Mouse (Mus musculus) telencephalon, adult 2 months (tissue): Measurements from ENCODE around the gene Slc17a1.

Experiments used
- DNase-seq: peaks from one replicate; pipeline ENCODE4 v3.0.0-alpha.2; 2011; ENCODE audit warnings: low read depth, low spot score

The Slc17a1 gene

GRCm38 (mm10) chr13:23889011-23889605, 21.6 kb downstream of the Slc17a1 start:
- DNase-seq: no peak

- DNase-seq: no peak
Measured at GRCm38 (mm10) chr13:23892592-23893268, 25.2 kb downstream of the Slc17a1 start.

DNA sequence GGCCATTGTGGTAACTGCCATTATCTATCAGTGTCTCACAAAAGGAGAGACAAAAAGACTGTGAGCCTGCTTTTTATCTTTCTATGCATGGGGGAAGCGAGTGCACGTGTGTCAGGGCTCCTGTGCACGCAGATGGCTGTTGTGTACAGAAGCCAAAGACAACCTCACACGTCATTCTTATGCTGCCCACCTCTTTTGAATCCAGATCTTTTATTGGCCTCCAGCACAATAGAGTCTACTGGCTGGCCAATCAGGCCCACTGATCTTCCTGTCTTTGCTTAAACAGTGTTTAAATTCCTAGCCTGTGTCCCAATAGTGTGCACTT, 25.7 kb downstream of the Slc17a1 start:
- DNase-seq: no peak

DNA sequence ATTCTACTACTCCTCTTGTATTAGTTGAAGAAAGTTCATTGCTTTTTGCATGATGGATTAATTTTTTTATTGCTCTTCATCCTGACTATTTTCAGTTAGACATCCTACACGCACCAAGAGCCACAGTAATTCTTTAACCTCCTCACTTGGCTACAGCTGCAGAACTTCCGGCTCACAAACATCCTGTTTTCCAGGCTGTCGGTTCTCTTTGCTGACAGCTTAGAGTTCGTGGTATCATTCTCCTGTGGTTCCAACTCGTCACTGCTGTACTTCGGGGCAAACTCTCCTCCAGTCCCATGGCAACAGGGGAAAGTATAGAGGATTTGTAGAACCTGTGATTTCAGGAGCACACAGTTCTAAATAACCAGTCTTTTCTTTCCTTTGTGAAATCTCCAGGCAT, 30.7 kb downstream of the Slc17a1 start:
- DNase-seq: no peak

DNA sequence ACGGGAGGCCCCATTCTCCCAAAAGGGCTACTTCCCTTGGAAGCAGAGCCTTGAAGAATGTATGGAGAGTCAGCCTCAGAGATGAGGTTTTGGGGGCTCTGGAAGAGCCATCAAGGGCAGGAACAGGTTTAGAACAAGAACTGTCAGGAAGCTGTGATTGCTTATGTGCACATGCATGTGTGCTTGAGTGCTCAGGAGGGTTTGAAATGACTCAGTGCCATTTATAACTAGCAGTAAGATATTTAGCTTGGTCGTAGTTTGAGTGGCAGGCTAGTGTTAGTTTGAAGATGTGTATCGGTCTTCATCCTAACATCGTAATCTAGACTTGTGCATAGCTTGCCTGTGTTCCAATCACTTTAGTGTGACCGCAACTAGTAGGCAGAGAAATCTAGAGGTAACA, 39.4 kb downstream of the Slc17a1 start:
- no peak for DNase-seq

DNA sequence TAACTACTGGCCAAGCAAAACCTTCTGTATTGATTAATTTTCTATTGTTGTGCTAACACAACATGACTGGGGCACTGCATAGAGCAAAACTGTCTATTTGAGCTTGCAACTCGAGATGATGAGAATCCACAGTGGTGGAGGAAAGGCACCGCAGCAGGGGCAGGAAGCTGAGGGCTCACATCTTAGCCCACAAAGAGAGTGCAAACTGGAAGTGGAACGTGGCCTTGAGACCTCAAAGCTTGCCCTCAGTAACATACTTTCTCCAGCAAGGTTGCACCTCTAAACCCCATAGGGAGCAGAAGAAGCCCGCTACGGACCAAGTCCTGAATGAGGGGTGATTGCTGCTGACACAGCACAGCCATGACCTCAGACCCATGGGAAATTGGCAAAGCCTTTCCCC, 42.6 kb downstream of the Slc17a1 start:
- no peak for DNase-seq

GRCm38 (mm10) chr13:23911335-23911734, 43.8 kb downstream of the Slc17a1 start:
- no peak for DNase-seq

GRCm38 (mm10) chr13:23913791-23914306, 46.3 kb downstream of the Slc17a1 start:
- no peak for DNase-seq

GRCm38 (mm10) chr13:23914376-23915167, 47.0 kb downstream of the Slc17a1 start, which contains the start of gene Slc17a4:
Gene Slc17a4 (minus strand): TSS chr13:23915009.
- DNase-seq: no peak

GRCm38 (mm10) chr13:23916132-23916531, 48.6 kb downstream of the Slc17a1 start:
- DNase-seq: no peak

- no peak for DNase-seq
Measured at GRCm38 (mm10) chr13:23917674-23918073, 50.1 kb downstream of the Slc17a1 start.

DNA sequence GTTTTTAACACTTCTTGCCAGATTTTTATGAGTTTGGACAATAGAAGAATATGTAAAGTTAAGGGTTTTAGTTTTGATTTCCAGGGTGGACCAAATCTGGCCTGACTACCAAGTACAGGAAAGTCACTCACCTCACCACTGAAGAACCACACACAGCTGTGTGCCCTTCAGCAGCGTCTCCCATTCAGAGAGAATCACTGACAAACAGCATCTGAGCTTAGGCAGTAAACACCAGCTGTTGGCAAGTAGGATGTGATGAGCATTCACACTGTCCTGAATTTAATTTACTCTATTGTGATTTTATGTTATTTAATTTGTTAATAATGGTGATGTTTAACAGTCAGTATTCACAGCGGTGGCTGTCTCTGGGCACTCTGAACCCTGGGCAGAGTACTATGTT, 58.2 kb downstream of the Slc17a1 start:
- DNase-seq: no peak

GRCm38 (mm10) chr13:23928637-23929036, 61.1 kb downstream of the Slc17a1 start:
- DNase-seq: no peak

DNA sequence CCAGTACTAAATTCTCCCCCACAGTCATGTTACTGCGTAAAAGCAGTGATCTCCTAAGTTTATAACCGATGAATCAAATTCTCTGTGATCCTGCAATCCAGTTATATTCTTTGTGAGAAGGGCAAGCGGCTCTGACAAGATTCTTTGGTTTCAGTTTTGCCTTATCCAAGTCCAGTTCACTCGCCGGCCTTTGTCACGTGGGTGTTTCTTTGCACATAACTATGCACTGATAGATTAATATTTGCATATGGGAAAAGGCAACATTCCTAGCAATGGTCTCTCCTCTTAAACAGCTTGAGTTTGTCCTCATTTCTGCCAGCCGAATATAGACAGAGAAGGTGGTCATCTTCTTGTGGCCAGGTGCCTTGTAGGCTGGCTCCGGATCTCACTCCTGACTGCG, 62.9 kb downstream of the Slc17a1 start:
- no peak for DNase-seq

DNA sequence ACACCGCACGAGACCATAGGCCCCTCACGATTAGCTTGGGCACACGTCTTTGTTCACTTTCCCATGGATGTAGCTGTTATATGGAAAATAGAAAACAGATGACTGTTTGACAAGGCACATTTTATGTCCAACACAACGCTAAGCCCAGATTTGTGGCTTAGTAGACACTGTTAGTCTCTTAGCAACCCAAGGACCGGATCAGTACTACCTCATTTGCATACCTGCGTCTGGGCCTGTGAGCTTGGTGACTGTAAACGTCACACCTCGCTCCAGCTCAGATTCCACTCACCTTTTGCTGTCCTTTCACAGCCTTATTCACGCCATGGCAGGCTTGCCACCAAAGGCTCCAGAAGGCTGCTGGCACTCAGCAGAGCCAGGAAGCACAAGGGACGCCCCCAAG, 63.4 kb downstream of the Slc17a1 start:
- DNase-seq: no peak

GRCm38 (mm10) chr13:23933421-23934210, 66.1 kb downstream of the Slc17a1 start, which contains the start of gene Hist1h2ba:
Gene Hist1h2ba (minus strand): TSS chr13:23934156.
- no peak for DNase-seq

- DNase-seq: no peak
Measured at GRCm38 (mm10) chr13:23934211-23934520, 66.6 kb downstream of the Slc17a1 start, which contains the start of gene Hist1h2aa. Gene Hist1h2aa (plus strand): TSS chr13:23934462.

DNA sequence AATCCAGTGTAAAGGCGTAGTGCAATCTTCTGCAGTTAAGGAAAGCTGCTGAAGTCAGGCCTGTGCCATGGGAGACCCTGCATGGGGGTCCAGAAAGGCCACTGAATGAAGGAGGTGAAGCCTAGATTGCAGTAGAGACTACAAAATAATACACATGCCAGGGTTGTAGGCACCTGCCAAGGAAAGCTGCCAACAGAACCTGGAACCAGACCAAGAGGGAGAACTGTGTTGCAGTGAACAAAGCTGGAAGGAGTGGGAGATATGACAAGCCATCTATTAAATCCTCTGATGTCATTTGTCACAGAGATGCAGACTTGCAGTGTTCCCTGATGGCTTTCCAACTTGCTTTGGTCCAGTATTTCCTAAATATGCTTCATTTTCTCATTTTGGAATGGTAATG, 71.1 kb downstream of the Slc17a1 start:
- DNase-seq: no peak

DNA sequence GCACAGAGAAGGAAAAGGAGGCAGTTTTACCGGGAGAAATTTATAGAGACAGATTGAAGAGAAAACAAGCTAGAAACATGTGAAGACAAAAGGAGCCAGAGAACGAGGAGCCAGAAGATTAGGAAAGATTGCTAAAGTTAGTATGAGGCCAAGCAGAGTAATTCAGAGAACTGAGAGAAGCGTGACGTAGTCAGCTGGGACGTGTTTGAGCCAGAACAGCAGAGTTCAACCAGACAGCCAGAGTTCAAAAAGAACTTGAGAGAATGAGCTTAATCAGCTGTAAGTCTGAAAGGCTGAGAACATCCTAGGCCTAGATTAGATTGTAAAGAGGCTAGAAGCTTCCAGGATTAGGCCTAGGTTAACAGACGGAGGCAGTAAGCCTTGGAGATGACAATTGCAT, 72.7 kb downstream of the Slc17a1 start:
- DNase-seq: no peak

DNA sequence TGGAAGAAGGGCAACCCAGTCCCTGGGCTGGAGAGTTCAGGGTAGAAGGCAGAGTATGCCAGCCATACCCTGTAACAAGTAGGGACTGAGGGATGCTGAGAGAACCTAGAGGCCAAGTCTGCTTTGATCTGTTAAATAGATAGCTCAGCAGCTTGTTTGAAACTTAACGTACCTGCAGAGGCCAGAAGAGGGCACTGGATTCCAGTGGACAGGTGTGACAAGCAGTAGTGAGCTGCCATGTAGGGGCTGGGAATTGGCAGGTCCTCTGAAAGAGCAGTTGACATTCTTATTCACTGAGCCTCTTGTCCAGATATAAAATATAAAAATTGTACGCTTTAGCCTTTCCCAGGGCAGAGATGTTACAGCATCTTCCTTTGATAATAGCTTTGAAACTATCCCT, 75.3 kb downstream of the Slc17a1 start:
- DNase-seq: no peak
